Mouse (Mus musculus) ovary, adult 10 weeks (tissue): ENCODE results near the gene Unc119b. TPM values are rescaled to one million over a fixed set of nuclear protein-coding genes. Genes with fewer than 3 reads are reported as not detected.

ENCODE experiments used
- polyA plus RNA-seq: library from polyadenylated mRNA; stranded (reverse); fragments of 350-450 nt; fragmentation: Illumina TruSeq; extraction: RNeasy Lipid Tissue Mini Kit (QIAGEN cat#74804); gene quantifications from one replicate; pipeline ENCODE4 v1.2.3, GENCODE M21; 2014

Unc119b gene
- polyA plus RNA-seq: 6.2 TPM

DNA sequence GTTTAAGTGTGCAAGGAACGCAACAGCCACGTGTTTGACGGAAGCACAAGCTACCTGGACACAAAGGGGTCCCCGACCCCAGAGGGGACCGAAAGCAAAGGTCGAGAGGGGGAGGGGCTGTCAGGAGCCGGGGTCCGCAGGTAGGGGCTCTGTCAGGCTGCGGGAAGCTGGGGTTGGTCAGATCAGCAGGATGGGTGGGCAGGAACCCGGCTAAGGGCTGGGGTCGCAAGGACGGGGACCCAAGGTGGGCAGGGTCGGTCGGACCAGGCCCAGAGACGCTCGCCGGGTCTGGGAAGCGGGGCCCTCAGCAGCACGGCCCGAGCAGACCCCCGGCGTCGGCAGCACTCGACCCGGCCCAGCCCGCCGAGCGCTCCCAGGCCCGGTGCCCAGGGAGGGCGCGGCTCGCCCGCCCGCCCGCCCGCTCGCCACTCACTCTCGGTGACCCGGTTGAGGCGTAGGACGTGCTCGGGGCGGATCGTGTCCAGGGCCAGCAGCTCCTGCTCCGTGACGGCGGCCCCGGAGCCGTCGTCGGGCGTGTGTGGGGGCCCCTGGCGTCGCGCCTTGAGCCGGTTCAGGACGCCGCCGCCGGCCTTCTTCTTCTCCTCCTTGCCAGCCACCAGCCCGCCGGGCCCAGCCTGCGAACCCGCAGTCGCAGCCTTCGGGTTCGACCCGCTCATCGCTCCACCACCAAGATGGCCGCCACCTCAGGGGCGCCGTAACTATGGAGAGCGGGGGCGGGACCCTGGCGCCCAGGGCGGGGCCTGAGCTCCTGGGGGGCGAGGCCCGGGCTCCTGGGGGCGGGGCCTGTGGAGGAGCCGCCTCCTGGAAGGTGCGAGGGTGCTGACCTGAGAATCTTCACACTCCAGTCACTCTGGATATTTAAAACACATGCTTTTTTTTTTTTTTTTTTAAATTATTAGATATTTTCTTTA lies at the start of gene Unc119b:
Unc119b (minus strand) TSS at position 742 of the 932 bp plus-strand sequence.

DNA sequence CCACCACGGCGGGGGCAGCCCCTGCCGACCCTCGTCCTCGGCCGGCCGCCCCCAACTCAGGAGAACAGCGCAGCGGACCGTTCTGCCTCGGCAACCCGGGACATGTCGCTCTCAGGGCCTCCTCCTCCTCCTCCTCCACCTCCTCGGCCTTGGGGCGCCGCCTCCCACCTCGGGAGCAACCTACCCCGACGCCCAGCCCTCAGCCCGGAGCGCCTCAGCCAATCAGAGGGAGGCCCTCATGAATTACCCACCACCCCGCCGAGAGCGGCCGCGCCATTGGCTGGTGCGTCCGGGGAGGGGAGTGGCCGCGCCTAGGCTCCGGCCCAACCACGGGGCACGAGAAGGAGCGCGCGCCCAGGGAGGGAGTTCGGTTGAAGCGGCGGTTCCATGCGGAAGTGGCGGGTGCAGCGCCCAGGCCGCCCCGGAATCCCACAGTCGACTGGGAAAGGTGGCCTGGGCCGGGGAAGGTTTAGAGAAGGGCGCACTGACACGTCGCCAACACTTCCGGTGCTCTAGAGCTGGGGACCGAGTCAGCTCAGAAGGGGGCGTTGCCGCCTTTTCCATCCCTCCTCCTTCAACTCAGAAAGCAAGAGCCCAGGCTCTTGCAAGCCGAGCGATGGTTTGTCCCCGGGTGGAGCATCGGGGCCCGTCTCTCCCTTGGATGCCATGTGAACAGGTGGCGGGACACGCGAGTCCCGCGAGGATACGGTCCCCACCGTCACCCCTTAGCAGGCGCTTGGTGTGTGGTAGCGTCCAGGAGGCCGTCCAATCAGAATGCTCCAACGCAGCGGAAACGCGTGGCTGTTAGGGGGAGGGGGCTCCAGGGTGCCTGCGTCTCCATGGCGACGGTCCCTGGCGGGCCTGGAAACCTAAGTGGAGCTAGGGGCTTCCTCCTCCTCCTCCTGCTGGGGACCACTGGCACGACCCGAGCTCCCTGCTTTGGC lies 23.5 kb upstream of the Unc119b start, which contains the start of gene Mlec:
Mlec (minus strand) TSS at position 140 of the 944 bp plus-strand sequence.

DNA sequence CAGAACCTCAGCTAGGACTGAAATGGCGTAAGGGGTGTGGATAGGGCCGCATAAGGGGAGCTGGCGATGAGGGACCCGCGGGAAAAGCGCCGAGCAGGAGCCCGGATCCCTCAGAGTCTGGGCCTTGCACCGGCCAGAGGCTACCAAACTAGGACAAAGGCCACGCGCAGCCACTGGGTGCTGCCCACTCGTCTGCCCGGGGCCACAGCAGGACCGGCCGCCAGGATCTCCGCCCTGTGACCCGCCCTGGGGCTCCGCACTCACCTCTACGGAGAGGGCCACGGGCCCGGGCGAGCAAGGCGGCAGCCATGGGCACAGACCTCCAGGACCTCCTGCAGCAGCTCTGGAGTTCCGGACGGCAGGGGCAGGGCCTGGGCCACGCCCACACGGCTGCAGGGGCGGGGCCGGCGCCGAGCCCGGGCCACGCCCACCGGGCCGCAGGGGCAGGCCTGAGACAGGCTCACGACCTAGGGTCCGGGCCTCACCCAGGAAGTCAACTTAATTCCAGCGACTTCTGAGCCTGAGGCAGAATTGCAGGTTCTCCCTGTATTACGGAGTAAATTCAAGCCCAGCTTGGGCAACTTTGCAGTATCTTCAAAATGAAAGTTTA lies 15.7 kb downstream of the Unc119b start, which contains the start of gene Acads:
Acads (minus strand) TSS at position 386 of the 610 bp plus-strand sequence.

DNA sequence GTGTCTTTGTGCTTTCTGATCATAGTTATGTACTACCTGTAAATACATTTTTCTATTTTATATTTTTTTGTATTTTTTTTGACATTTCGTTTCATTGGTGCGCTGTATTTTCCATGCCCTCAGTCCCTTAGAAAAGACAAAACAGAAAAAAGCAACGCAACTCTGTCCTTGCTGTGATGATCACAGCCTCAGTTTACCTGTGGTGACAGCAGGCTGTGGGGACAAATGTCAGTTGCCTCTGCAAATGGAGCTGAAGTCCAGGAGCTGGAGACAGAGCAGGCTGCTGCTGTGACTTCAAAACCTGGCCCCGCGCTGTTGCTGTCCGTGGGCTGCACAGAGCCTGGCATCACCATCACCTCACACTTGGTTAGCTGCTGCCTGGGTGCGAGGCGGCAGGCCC lies 36.6 kb downstream of the Unc119b start, which contains the start of gene Gm10401:
Gm10401 (minus strand) TSS at position 101 of the 400 bp plus-strand sequence.

Other genes with a start within 250 kb of the Unc119b start
- 56.7 TPM for gene Oasl2, start 238.0 kb downstream of the Unc119b start, polyA plus RNA-seq
- gene Oasl1, start 211.7 kb downstream of the Unc119b start, polyA plus RNA-seq: 0.68 TPM
- gene 2210016L21Rik, start 192.8 kb downstream of the Unc119b start, polyA plus RNA-seq: 0.94 TPM
- not detected for gene Hnf1a, start 163.9 kb downstream of the Unc119b start, polyA plus RNA-seq
- gene Sppl3, start 123.8 kb downstream of the Unc119b start, polyA plus RNA-seq: 155 TPM
- gene Gm10401, start 36.7 kb downstream of the Unc119b start, polyA plus RNA-seq: not detected
- gene Acads, start 15.6 kb downstream of the Unc119b start, polyA plus RNA-seq: not detected
- gene Mlec, start 23.2 kb upstream of the Unc119b start, polyA plus RNA-seq: 85.2 TPM
- 0.54 TPM for gene Cabp1, start 59.4 kb upstream of the Unc119b start, polyA plus RNA-seq
- 4.3 TPM for gene Pop5, start 100.9 kb upstream of the Unc119b start, polyA plus RNA-seq
- gene Rnf10, start 137.9 kb upstream of the Unc119b start, polyA plus RNA-seq: 20.3 TPM
- gene Coq5, start 144.7 kb upstream of the Unc119b start, polyA plus RNA-seq: 9.8 TPM
- 1,210 TPM for gene Dynll1, start 166.0 kb upstream of the Unc119b start, polyA plus RNA-seq
- 85.1 TPM for gene Srsf9, start 192.2 kb upstream of the Unc119b start, polyA plus RNA-seq
- 64.2 TPM for gene Gatc, start 206.2 kb upstream of the Unc119b start, polyA plus RNA-seq
- gene Triap1, start 206.2 kb upstream of the Unc119b start, polyA plus RNA-seq: 8.3 TPM
- gene Cox6a1, start 214.0 kb upstream of the Unc119b start, polyA plus RNA-seq: 38.6 TPM